Mouse (Mus musculus) central nervous system, embryonic 11.5 days (tissue): Measurements from ENCODE around the gene Fus. TPM values are rescaled to one million over a fixed set of nuclear protein-coding genes. Genes with fewer than 3 reads are reported as not detected.

Experiments used
- polyA plus RNA-seq: library from polyadenylated mRNA; depleted of rRNA; stranded (reverse); fragments of >200 nt; gene quantifications from 2 replicates; pipeline ENCODE4 v1.2.3, GENCODE M21; 2012; rRNA removed

The Fus gene
- polyA plus RNA-seq: 824 and 846 TPM in 2 replicates

DNA sequence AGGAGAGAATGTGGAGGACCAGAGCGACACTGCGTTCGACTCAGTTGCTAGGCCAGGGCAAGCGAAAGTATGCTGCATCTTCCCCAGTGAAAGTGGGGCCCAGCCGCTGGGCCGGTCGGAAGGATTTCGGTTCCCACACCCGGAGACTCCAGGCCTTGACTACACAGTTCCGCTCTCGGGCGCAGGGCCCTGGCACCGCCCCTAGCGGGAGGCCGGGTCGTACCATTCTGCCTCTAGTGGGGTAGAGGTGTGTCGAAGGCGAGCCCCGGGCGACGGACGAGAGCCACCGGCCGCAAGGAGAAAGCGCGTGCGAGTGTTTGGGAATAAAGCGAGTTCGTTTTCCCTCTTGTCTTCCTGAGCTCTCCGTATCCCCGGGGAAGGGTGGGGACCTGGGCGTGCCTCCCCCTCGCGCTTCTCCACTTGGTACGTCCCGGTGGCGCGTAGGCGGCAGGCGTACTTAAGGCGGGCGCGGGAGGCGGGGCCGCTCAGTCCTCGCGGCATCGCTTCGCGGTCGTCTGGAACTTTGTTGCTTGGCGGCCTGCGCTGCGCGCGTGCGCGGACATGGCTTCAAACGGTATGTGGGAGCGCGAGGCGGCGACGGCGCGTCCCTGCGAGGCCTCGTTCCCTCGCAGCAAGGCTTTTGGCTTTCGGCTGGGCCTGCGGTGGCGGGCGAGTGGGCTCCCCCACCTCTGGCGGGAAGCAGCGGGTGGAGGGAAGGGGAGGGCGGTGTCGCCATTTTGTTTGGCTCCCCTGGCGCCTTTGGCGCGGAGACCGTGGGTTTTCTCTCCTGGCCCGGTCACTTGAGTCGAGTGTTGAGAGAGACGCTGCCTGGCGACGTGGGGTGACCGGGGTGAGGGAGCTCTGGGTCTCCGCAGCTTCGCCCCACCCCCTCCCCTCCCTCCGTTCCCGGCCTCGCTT lies at the start of gene Fus:
Fus (plus strand) TSS at position 454 of the 918 bp plus-strand sequence.

DNA sequence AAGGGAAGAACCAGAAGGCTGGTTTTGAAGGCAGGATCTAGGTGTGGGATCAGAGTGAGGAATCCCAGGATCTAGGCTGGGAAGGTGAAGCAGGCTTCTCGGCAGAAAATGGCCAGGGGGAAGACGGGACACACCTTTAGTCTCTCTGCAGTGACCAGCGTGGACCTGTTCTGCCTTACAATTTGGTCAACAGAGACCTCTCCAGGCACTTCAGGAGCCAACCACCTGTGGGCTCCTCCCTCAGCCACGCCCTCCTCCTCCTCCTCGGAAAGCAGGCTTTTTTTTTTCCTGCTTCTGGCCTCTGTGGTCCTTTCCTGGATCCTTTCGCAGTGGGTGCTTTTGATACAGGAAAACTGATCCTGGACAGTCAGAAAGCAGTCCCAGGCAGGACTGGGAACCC lies 37.3 kb upstream of the Fus start, which contains the start of gene Prss8:
Prss8 (minus strand) TSS at position 182 of the 400 bp plus-strand sequence.

DNA sequence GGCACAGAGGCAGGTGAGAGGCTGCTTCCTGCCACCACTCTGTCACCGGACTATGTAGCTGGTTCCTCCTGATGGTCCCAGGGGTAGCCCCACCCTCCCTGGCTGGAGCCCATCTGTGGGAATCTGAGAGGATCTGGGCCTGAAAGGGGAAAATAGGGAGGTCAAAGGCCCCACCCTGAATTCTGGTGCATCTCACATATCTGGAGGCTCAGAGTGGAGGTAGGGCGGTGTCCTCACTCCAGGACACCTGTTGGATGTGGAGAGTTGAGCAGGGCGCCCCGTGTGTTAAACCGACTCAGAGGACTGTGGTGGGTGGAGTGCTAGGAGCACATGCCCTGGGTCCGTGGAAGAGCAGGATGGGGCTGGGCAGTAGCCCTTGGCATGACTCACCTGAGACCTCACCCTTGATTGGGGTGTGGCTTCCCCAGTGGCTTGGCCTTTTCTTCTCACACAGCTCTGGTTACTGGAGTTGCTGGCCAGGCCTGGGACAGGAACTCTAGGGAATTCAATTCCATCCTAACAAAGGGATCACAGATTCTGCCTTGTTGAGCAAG lies 20.7 kb upstream of the Fus start, which contains the start of gene Prss36:
Prss36 (minus strand) TSS at position 256 of the 554 bp plus-strand sequence.

DNA sequence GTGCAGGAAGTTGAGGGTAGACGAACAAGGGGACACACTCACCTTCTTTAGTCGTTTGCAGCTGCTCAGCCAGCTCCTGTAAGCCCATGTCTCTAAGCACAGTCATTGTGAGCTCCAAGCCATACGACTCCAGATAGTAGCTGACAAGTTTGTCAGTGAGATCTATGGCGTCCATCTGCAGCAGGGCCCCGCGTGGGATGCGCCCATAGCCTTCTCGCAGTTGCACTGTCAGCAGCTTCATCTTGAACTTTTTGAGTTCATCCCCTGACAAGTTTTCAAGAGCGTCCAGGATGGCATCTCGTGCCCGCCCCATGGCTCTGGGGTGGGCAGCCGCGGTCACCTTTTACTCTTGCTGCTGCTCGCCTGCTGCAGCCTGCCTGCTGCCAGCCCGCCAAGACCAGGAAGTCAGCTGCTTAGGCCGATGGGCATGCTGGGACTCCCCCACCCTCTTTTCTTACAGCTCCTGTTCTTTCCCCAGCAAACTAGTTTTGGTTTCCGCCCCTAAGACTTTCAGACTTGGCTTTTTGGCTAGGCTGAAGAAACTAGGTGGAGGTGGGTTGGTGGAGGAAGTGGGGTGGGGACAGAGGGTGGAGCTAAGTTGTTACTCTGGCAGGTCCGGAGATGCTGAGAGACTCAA lies 26.2 kb downstream of the Fus start, which contains the start of gene Pycard:
Pycard (minus strand) TSS at position 527 of the 637 bp plus-strand sequence.

DNA sequence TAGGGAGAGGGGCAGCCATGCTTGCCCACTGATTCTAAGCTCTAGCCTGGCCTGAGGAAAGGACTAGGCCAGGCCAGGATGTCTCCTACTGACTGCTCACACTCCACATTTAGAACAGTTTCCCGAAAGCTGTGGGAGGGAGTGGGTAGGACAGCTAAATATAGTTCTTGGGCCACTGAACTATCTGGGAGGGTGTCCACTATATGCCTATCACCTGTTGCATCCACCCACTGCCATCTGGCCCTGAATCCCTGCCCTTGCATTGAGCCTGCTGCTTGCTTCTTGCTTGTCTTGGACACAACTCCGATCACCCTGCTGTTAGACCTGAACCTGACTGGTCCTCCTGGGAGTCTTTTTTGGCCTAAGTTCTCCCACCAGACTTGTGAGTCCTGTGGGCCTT lies 36.4 kb downstream of the Fus start, which contains the start of gene Trim72:
Trim72 (plus strand) TSS at position 262 of the 400 bp plus-strand sequence.

Other genes with a start within 250 kb of the Fus start
- gene Ctf2, start 235.3 kb upstream of the Fus start, polyA plus RNA-seq: not detected in 2 replicates
- gene Fbxl19, start 222.9 kb upstream of the Fus start, polyA plus RNA-seq: 84.5 and 155 TPM in 2 replicates
- gene Orai3, start 197.6 kb upstream of the Fus start, polyA plus RNA-seq: 6.3 and 10.3 TPM in 2 replicates
- gene Setd1a, start 190.8 kb upstream of the Fus start, polyA plus RNA-seq: 26.7 and 29.9 TPM in 2 replicates
- gene Gm49388, start 181.8 kb upstream of the Fus start, polyA plus RNA-seq: 0.63 and 11.8 TPM in 2 replicates
- gene Hsd3b7, start 166.9 kb upstream of the Fus start, polyA plus RNA-seq: 8.7 and 16.1 TPM in 2 replicates
- 69.6 and 99.1 TPM in 2 replicates for gene Stx4a, start 143.2 kb upstream of the Fus start, polyA plus RNA-seq
- 36.0 and 46.5 TPM in 2 replicates for gene Stx1b, start 142.9 kb upstream of the Fus start, polyA plus RNA-seq
- gene Zfp646, start 91.2 kb upstream of the Fus start, polyA plus RNA-seq: 26.7 and 27.5 TPM in 2 replicates
- gene Zfp668, start 90.6 kb upstream of the Fus start, polyA plus RNA-seq: 16.2 and 20.9 TPM in 2 replicates
- 1.2 and 1.6 TPM in 2 replicates for gene Prss53, start 76.5 kb upstream of the Fus start, polyA plus RNA-seq
- gene Gm21974, start 72.0 kb upstream of the Fus start, polyA plus RNA-seq: not detected in 2 replicates
- 36.5 and 56.2 TPM in 2 replicates for gene Vkorc1, start 71.8 kb upstream of the Fus start, polyA plus RNA-seq
- 37.4 and 59.5 TPM in 2 replicates for gene Bckdk, start 63.4 kb upstream of the Fus start, polyA plus RNA-seq
- 45.6 and 52.9 TPM in 2 replicates for gene Kat8, start 54.9 kb upstream of the Fus start, polyA plus RNA-seq
- gene Prss8, start 37.4 kb upstream of the Fus start, polyA plus RNA-seq: 1.0 and 3.1 TPM in 2 replicates
- 8.6 and 8.8 TPM in 2 replicates for gene Prss36, start 20.7 kb upstream of the Fus start, polyA plus RNA-seq
- 7.1 and 10.2 TPM in 2 replicates for gene Pycard, start 26.4 kb downstream of the Fus start, polyA plus RNA-seq
- gene Trim72, start 36.5 kb downstream of the Fus start, polyA plus RNA-seq: 1.1 and 1.6 TPM in 2 replicates
- gene Itgam, start 95.2 kb downstream of the Fus start, polyA plus RNA-seq: 0.91 and 2.4 TPM in 2 replicates
- 0.01 TPM in 1 of 2 replicates, not detected in the other for gene Gm49368, start 95.2 kb downstream of the Fus start, polyA plus RNA-seq
- 0.02 and 0.04 TPM in 2 replicates for gene Itgax, start 162.1 kb downstream of the Fus start, polyA plus RNA-seq
- gene Itgad, start 186.9 kb downstream of the Fus start, polyA plus RNA-seq: not detected in 2 replicates
- gene Cox6a2, start 238.9 kb downstream of the Fus start, polyA plus RNA-seq: 3.9 and 10.1 TPM in 2 replicates